Mouse (Mus musculus): ENCODE measurements around the gene Ifna14.
"Not testable (repeated sequence)": the region's sequence is repeated elsewhere in the genome, so short reads cannot be mapped to it uniquely, and the experiment has no call there.

Ifna14 gene

DNA sequence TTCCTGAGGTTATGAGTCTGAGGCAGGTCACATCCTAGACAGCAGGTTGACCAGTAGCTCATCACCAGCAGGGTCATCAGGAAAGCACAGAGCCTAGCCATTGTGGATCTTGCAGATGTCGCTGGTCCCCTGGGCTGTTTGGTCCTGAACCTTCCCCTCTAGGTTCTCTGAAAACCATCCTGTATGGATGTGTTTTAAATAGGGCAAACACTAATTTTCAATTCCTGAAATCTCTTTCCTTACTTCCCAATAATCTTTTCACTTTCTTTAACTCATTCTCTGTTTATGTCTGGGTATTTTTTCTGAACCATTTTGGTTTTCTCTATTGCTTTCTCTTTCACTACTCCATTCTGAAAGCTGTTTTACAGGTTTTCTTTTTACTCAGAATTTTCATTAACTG, at the start of gene Ifna14:
Ifna14 (minus strand) TSS at position 101 of the 400 bp plus-strand sequence.
- DNase-seq: no peak

DNA sequence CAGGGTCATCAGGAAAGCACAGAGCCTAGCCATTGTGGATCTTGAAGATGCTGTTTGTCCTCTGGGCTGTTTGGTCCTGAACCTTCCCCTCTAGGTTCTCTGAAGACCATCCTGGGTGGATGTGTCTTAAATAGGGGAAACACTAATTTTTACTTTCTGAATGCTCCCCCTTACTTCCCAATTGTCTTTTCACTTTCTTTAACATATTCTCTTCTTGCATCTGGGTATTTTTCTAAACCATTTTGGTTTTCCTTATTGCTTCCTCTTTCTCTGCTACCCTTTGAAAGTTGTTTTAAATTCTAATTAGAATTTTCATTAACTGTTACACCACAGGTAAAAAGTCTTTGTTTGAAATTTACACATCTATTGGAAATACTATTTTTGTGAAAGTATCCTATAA, 31.7 kb upstream of the Ifna14 start, which contains the start of gene Ifna12:
Ifna12 (minus strand) TSS at position 101 of the 400 bp plus-strand sequence.
- DNase-seq: no peak

GRCm38 (mm10) chr4:88592285-88592684, 20.7 kb upstream of the Ifna14 start, which contains the start of gene Ifna9:
TSS of gene Ifna9 (minus strand) at chr4:88592385.
- no peak for DNase-seq

DNA sequence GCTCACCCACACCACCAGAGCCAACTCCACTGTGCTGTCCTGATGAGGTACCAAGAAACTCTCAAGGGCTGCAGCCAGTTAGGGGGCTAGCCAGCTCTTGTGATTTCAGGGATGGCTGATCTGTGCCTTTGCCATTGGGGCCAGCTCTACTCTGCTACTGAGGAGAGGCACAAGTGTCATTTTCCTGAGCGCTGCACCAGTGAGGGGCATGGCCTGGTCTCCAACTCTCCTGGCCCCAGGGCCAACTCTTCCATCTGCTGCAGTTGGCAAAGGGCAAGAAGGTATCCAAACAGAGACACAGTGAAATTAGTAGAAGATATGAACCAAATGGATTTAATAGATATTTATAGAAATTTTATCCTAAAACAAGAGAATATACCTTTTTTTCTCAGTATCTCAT, 9.8 kb downstream of the Ifna14 start:
- DNase-seq: no peak

- not testable (repeated sequence) for DNase-seq
These were observed 13.5 kb downstream of the Ifna14 start, which contains the start of gene Ifna15 for GRCm38 (mm10) chr4:88558145-88558544. TSS of gene Ifna15 (minus strand) at chr4:88558245.

- peak; percentile 80 for DNase-seq
These were observed 21.2 kb downstream of the Ifna14 start for GRCm38 (mm10) chr4:88550161-88550945.

DNA sequence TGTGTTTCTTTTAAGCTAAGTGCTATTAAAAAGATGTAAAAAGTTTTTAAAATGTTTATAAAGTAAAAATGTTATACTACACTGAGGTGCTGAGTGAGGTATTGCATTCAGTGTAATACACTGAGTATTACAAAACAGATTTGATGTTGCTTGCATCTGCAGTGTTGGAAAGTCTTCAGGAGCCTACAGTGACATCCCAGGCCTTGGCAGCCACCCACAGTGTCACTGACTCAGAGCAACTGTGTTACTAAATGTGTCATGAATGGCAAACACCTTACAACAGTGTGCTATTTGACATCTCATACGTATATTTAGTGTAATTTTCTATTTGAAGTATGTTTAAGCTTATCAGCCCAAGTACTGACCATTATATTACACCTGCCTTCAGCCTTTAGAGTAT, 23.6 kb downstream of the Ifna14 start:
- no peak for DNase-seq

GRCm38 (mm10) chr4:88543649-88544234, 27.9 kb downstream of the Ifna14 start:
- no peak for DNase-seq

DNA sequence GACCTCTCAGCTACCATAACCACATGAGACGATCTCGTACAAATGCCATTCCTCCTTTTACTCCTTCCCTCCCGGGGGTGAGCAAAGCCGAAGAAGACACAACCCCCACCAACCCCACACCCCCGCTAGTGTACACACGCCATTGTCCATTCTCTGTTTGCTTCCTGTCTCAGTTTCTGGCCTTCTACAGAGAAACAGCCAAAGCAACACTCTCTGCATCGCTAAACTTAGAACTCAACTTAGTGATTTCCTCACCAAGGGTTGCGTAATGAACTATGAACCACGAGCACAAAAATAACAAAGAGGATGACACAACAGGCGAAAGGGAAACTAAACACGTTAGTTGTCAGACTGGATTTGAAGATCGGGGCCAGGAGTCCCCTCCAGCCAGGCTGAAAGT, 34.3 kb downstream of the Ifna14 start:
- no peak for DNase-seq

GRCm38 (mm10) chr4:88536640-88537039, 35.0 kb downstream of the Ifna14 start:
- DNase-seq: no peak

DNA sequence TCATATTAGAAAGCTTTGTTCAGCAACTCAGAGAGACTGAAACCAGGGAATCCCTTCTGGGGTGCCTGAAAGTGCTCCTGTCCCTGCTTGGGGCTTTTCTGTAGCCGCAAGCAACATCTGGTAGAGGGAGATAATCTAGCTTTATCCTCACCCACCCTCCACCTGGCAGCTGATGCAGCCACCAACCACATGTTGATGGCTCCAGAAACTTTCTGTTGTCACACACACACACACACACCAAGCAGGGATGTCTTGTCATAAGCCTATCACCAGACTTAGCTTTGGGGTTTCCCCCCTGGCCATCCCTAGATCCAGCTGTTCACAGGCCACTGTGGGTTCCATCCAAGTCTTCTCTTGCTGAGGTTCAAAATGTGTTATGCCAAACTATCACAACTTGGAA, 35.9 kb downstream of the Ifna14 start:
- no peak for DNase-seq

DNA sequence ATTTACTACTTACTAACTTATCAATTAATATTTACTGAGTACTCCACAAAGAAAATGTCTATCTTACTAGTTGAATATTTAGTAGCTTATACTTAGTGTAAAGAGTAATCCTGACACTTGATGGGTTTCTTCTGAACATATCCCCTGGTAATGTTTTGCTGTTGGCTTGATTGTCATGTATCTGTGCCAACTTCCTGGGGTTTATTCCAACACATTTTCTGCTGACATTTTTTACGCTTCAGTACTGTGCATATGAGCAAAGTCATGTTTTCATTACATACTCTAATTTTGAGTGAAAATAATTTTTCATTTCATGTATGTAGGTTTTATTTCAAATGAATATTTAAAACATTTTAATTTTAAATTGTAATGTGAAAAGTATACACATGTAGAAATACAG, 36.7 kb downstream of the Ifna14 start:
- DNase-seq: no peak

GRCm38 (mm10) chr4:88533499-88533898, 38.1 kb downstream of the Ifna14 start:
- DNase-seq: no peak

- DNase-seq: no peak
These were observed 40.7 kb downstream of the Ifna14 start for GRCm38 (mm10) chr4:88530892-88531291.

DNA sequence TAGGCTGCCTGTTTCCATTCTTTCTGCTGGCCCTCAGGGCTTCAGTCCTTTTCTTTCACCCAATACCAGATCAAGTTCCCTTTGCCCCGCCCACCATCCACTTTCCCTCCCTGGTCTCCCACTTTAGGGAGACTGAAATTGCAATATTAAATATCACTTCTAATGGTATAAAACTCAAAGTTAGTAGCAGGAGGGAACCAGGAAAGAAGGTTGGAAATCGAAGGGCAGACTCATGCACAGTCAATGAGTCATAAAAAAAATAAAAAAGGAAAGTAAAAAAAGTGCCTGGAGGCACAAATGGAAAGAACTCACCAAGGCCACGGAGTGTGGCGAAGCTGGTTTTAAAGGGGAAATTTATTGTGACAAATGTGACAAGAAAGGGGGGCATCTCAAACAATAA, 41.3 kb downstream of the Ifna14 start:
- no peak for DNase-seq

GRCm38 (mm10) chr4:88526379-88527049, 45.1 kb downstream of the Ifna14 start:
- no peak for DNase-seq

GRCm38 (mm10) chr4:88525393-88525792, 46.2 kb downstream of the Ifna14 start:
- DNase-seq: no peak

GRCm38 (mm10) chr4:88523241-88523640, 48.4 kb downstream of the Ifna14 start:
- no peak for DNase-seq

- no peak for DNase-seq
These were observed 48.9 kb downstream of the Ifna14 start, which contains the start of gene Ifnb1 for GRCm38 (mm10) chr4:88522674-88523073. TSS of gene Ifnb1 (minus strand) at chr4:88522774.
